Mouse (Mus musculus) kidney, embryonic 14.5 days (tissue): Measurements from ENCODE around the gene Trp53inp2. TPM values are rescaled to one million over a fixed set of nuclear protein-coding genes. Genes with fewer than 3 reads are reported as not detected.

Experiments
- ATAC-seq: fragments of 200-750 bp; cut with Nextera tagmentation; 2 replicates; pipeline ENCODE4 v1.8.0; 2017; ENCODE audit warnings: moderate number of reproducible peaks, mild to moderate bottlenecking, moderate TSS enrichment, moderate library complexity; ENCODE audit not compliant: low FRiP score, low TSS enrichment
- H3K27ac ChIP-seq: fragments of 300-500 bp; sonication (generic); 2 replicates; pipeline ENCODE4 v1.5.1; 2014; ENCODE audit warnings: low read depth, mild to moderate bottlenecking, low read length, moderate library complexity, mixed read lengths
- H3K27me3 ChIP-seq: fragments of 300-500 bp; sonication (generic); 2 replicates; pipeline ENCODE4 v1.6.1; 2014; ENCODE audit warnings: mild to moderate bottlenecking, low read length; ENCODE audit not compliant: control insufficient read depth, insufficient read depth
- H3K36me3 ChIP-seq: fragments of 300-500 bp; sonication (generic); 2 replicates; pipeline ENCODE4 v1.6.1; 2014; ENCODE audit warnings: low read length, mixed read lengths; ENCODE audit not compliant: control insufficient read depth, insufficient read depth
- H3K4me1 ChIP-seq: fragments of 300-500 bp; sonication (generic); 2 replicates; pipeline ENCODE4 v1.6.1; 2014; ENCODE audit warnings: low read length, mixed read lengths; ENCODE audit not compliant: control insufficient read depth, insufficient read depth
- H3K4me2 ChIP-seq: fragments of 300-500 bp; sonication (generic); replicated peaks from 2 replicates; pipeline ENCODE4 v1.6.1; 2014; ENCODE audit warnings: low read depth, mild to moderate bottlenecking, low read length
- H3K4me3 ChIP-seq: fragments of 300-500 bp; sonication (generic); 2 replicates; pipeline ENCODE4 v1.5.1; 2014; ENCODE audit warnings: mild to moderate bottlenecking, low read length
- H3K9ac ChIP-seq: fragments of 300-500 bp; sonication (generic); 2 replicates; pipeline ENCODE4 v1.6.1; 2014; ENCODE audit warnings: low read depth, mild to moderate bottlenecking, low read length, moderate library complexity
- H3K9me3 ChIP-seq: fragments of 300-500 bp; sonication (generic); 2 replicates; pipeline ENCODE4 v1.6.1; 2016; ENCODE audit warnings: low read length; ENCODE audit not compliant: control insufficient read depth
- WGBS: fragments of 180-500 bp; shearing (Covaris S2); extraction: QIAGEN DNeasy Blood & Tissue Kit; methylation state at CpG from one replicate; pipeline ENCODE4 v1.1.7; 2014; 5-methylcytosine and 5-hydroxymethylcytosine counted together
- polyA plus RNA-seq: library from polyadenylated mRNA; unstranded; fragments of >200 nt; fragmentation: Nextera tagmentation; extraction: Ambion mirVana; gene quantifications from 2 replicates; pipeline ENCODE4 v1.2.1, GENCODE M21; 2014

Gene Trp53inp2
- polyA plus RNA-seq, 1 experiment from 2014 or later = 17.5 TPM

DNA sequence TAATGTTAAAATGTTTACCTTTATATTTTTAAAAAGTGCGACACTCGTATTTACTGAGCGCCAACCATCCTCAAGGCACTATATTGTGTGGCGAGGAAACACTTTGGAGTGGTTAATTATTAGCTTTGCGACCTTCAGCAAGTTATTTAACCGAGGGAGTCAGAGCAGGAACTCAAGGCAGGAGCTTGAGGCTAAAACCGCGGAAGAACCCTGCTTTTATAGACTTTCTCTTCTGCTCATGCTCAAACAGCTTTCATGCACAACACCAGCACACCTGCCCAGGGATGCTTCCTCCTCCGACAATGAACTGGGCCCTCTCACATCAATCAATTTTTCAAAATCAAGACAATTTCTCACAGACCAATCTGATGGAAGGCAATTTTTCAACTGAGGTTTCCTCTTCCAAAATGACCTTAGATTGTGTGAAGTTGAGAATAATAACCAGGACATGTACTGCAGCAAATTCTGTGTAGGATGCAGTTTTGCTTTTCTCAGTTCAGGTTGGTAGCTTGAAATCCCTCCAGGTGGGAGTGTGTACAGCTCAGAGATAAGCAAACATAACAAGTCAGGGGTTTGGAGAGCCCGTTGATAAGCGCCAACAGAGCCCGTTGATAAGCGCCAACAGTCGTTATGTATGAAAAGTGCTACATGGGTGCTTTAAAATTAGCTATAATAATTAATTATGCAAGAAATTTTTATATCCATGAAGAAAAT, 23.0 kb upstream of the Trp53inp2 start:
- no peaks in the 10 kb centered on the region for H3K9me3 ChIP-seq
- peaks cover 7% of the 10 kb centered on the region; the same call in 1 of the 2 replicates for H3K4me1 ChIP-seq
- peak overlapping the region; percentile 52 for H3K4me2 ChIP-seq
- H3K4me3 ChIP-seq = peak overlapping the region; percentile 94
- H3K36me3 ChIP-seq = no peaks in the 10 kb centered on the region
- peak overlapping the region; percentile 20; the same call in 1 of the 2 replicates for H3K27ac ChIP-seq
- ATAC-seq = peak; percentile 76
- no peaks in the 10 kb centered on the region for H3K27me3 ChIP-seq
- peak overlapping the region; percentile 28; the same call in 1 of the 2 replicates for H3K9ac ChIP-seq
- WGBS = 31% methylated on average over 14 of the region's 14 CpGs

DNA sequence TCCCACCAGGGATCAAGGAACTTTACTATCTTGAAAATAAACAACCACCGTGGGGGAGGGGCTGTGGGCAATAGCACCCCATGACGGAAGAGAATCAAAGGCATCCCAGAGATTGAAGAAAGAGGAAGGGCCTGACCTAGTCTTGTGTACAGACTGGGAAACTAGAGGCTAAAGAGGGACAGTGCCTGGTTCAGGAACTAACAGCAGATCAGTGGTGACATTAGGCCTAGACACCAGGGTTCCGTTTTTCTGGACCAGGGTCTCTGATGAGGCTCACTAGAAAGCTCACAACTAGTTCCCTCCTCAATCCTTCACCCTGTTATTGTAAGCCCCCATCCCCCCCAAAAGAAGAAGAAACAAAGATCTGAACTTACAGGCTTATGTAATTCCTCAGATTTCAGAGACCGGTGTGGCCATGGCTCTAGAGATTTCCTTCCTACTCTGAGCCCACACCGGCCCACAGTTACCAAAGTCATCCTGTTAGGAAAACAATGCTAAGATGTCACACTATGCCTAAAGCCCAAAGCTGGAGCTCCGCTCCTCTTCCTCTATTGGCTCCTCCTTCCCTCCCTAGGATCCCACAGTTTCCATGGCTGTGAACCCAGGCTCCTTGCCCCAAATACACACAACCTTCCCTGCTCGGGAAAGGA, 13.1 kb upstream of the Trp53inp2 start:
- Histone ChIP-seq H3K4me3 (no peak overlapping the region), H3K27me3 (no peaks in the 10 kb centered on the region), H3K9ac (no peak overlapping the region), H3K4me2 (no peak overlapping the region), H3K27ac (no peak overlapping the region), H3K9me3 (no peaks in the 10 kb centered on the region), H3K36me3 (no peaks in the 10 kb centered on the region), H3K4me1 (no peaks in the 10 kb centered on the region)
- 84% methylated on average over 7 of the region's 7 CpGs for whole genome bisulfite sequencing
- no peak for ATAC-seq

DNA sequence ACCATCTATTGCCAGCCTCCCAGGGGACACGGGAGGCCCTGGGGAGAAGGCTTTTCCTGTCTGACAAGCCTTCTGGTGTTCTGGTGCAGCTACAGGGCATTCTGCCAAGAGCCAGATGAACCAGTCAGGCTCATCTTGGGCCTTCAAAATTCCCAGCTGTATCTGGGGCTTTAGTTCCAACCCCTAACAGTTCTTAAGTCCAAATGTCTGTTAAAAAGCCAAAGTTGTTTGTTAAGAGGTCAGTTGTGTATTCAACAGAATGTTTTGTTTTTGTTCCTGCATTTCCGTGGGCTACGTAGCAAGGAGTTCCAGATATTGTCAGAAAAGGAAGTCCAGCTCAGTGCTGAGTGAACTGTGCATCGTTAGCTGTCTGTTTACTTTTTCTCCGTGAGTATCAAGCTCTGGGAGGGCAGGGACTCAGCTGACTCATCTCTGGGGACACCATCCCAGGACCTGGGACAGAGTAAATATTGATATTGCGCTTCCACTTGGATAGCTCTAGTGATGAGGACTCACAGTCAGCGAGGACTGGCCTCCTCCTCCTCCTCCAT, 11.5 kb upstream of the Trp53inp2 start:
- H3K27ac ChIP-seq = 0 out of 2 replicates have a peak overlapping the region, but pooled peaks have one; percentile 12
- WGBS = 45% methylated on average over 7 of the region's 7 CpGs
- no peak overlapping the region for H3K4me2 ChIP-seq

DNA sequence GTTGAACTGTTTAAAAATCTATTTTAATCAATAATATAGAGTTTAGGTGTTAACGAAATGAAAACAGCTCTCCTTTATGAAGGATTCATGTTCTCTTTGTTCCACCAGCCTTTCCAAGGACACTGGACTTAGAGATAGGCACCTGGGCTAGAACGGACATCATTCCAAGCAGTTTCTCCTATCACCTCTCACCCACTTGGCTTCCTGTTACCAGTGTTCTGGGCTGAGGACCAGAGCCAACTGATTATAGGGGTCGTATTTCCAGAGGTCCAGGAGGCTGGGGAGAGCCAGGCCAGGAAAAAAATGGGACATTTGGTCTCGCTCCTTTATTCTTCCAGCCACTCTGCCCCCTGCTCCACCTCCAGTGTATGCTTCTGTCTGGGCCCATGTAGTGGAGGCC, 8.4 kb upstream of the Trp53inp2 start:
- Histone ChIP-seq H3K27me3 (no peaks in the 10 kb centered on the region), H3K27ac (no peak overlapping the region), H3K9ac (no peak overlapping the region), H3K4me2 (no peak overlapping the region), H3K4me1 (no peaks in the 10 kb centered on the region), H3K4me3 (no peak overlapping the region), H3K9me3 (no peaks in the 10 kb centered on the region), H3K36me3 (no peaks in the 10 kb centered on the region)
- 40% methylated on average over 4 of the region's 4 CpGs for WGBS
- no peak for ATAC-seq

More for the DNA sequence above, 11.5 kb upstream of the Trp53inp2 start:
- H3K27me3 ChIP-seq = no peaks in the 10 kb centered on the region
- no peaks in the 10 kb centered on the region for H3K9me3 ChIP-seq
- no peaks in the 10 kb centered on the region for H3K36me3 ChIP-seq
- H3K4me3 ChIP-seq = no peak overlapping the region
- no peaks in the 10 kb centered on the region for H3K4me1 ChIP-seq
- no peak for ATAC-seq
- H3K9ac ChIP-seq = no peak overlapping the region

DNA sequence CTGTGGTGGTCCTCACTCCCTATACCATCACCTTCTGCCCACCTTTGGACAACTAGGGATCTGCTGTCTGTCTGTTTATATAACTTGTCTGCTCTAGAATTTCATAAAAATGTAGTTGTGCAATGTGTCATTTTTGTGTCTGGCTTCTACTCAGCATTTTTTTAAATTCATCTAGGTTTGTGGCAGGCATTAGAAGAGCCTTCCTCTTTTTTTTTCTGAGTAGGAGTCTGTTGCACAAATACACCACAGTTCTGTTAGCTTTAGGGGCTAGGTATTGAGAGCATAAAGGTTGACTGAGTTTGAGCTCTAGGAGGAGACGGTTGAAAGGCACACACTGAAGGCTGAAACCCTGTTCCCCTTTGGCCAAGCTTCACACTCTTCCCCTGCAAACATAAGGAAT, 7.6 kb upstream of the Trp53inp2 start:
- no peaks in the 10 kb centered on the region for H3K27me3 ChIP-seq
- H3K4me1 ChIP-seq = no peaks in the 10 kb centered on the region
- WGBS = 69% methylated on average over 1 of the region's 1 CpGs
- ATAC-seq = no peak
- H3K36me3 ChIP-seq = no peaks in the 10 kb centered on the region
- H3K9ac ChIP-seq = no peak overlapping the region
- no peak overlapping the region for H3K4me3 ChIP-seq
- H3K27ac ChIP-seq = no peak overlapping the region
- no peak overlapping the region for H3K4me2 ChIP-seq
- no peaks in the 10 kb centered on the region for H3K9me3 ChIP-seq

DNA sequence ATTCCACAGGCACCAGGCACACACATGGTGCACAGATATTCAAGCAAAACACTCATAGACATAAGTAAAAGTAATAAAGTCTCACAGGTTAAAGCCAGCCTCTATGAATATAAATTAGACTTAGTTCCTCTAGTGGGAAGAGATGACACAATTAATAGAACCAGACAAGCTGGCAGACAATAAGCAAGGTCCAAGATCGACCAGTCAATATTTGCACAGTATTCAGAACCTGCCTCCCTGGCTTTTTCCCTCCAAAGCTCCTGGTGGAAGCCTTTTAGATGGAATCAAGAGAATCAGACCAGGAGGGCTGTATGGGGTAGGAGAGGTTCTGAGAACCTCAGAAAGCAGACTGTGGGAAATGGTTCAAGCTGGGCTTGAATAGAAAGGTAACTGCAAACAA, 7.0 kb upstream of the Trp53inp2 start:
- Histone ChIP-seq H3K36me3 (no peaks in the 10 kb centered on the region), H3K4me2 (no peak overlapping the region), H3K9ac (no peak overlapping the region), H3K9me3 (no peaks in the 10 kb centered on the region), H3K27me3 (no peaks in the 10 kb centered on the region), H3K4me1 (no peaks in the 10 kb centered on the region), H3K27ac (no peak overlapping the region), H3K4me3 (no peak overlapping the region)
- no peak for ATAC-seq
- 70% methylated on average over 1 of the region's 1 CpGs for WGBS

DNA sequence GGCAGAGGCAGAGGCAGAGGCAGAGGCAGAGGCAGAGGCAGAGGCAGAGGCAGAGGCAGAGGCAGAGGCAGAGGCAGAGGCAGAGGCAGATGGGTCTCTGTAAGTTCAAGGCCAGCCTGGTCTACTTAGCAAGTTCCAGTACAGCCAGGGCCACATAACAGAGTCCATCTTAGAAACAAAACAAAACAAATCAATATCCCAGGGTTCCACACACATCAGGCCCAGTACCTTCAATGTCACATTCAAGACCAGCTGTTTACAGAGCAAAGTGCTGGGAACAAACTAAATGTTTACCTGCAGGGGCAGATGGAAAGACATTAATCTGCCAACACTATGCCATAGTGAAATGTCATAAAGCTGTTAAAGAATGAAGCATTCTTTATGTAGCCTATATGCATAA, 6.3 kb upstream of the Trp53inp2 start:
- no peak overlapping the region for H3K9ac ChIP-seq

DNA sequence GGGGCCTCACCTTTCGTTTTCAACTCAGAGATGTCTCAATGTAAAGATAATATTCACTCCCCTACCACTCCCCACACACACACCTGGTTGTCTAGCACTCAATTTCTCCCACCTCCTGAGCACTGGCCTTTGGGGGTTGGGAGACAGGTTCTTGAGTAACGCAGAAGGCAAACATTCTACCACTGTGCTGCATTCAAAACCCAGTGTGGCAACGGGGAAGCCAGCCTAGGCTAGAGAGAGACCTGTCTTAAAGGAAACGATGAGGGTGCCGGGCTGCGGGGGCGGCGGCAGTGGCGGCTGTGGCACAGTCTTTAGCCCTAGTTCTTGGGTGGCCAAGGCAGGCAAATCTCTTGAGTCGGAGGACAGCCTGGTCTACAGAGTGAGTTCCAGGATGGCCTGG, 4.7 kb upstream of the Trp53inp2 start:
- no peak for ATAC-seq
- H3K9me3 ChIP-seq = no peaks in the 10 kb centered on the region

More for the DNA sequence above, 6.3 kb upstream of the Trp53inp2 start:
- H3K4me3 ChIP-seq = no peak overlapping the region
- H3K27ac ChIP-seq = no peak overlapping the region
- no peaks in the 10 kb centered on the region for H3K36me3 ChIP-seq
- H3K9me3 ChIP-seq = no peaks in the 10 kb centered on the region
- no peak overlapping the region for H3K4me2 ChIP-seq
- no peaks in the 10 kb centered on the region for H3K27me3 ChIP-seq
- no peaks in the 10 kb centered on the region for H3K4me1 ChIP-seq
- no peak for ATAC-seq

DNA sequence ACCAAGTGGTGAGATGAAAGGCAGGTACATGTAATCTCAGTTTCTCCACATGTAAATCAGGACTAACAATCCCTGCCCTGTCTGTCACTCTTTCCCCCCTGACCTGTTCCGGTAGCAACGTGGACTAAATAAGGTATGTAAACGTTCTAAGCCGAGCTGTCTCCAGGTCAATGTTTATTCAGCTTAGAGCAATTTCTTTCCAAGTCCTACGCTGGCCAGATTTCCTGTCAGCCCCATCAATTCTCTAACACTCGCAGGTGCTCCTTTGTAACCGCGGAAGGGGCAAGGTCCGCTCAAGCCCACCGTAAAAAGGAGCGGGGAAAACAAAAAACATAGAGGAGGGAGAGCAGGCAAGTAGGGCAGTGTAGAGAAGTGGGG, 190 bp downstream of the Trp53inp2 start:
- Histone ChIP-seq H3K4me2 (peak overlapping the region; percentile 88), H3K27ac (no peak overlapping the region), H3K36me3 (peaks cover 5% of the 10 kb centered on the region; the same call in 1 of the 2 replicates), H3K4me3 (peak overlapping the region; percentile 89), H3K9ac (peak overlapping the region; percentile 92), H3K27me3 (no peaks in the 10 kb centered on the region), H3K4me1 (0 out of 2 replicates have a peak, but pooled peaks cover 7% of the 10 kb centered on the region), H3K9me3 (no peaks in the 10 kb centered on the region)
- WGBS = 1% methylated on average over 11 of the region's 11 CpGs
- ATAC-seq = no peak

More for the DNA sequence above, 4.7 kb upstream of the Trp53inp2 start:
- no peak overlapping the region for H3K27ac ChIP-seq
- H3K4me2 ChIP-seq = no peak overlapping the region
- H3K36me3 ChIP-seq = no peaks in the 10 kb centered on the region
- H3K9ac ChIP-seq = no peak overlapping the region
- no peak overlapping the region for H3K4me3 ChIP-seq
- H3K27me3 ChIP-seq = no peaks in the 10 kb centered on the region
- WGBS = 81% methylated on average over 10 of the region's 10 CpGs
- no peaks in the 10 kb centered on the region for H3K4me1 ChIP-seq
